Mouse (Mus musculus): ENCODE measurements around the gene Col13a1. TPM values are rescaled to one million over a fixed set of nuclear protein-coding genes. Genes with fewer than 3 reads are reported as not detected.

Col13a1 gene
- total RNA-seq, 2 experiments from 2014 or later = 4.8 to 7.2 TPM

GRCm38 (mm10) chr10:61831741-61832140 lies 147.2 kb downstream of the Col13a1 start:
- DNase-seq (ENCODE audit: low spot score in 2 of 2) = no peak

DNA sequence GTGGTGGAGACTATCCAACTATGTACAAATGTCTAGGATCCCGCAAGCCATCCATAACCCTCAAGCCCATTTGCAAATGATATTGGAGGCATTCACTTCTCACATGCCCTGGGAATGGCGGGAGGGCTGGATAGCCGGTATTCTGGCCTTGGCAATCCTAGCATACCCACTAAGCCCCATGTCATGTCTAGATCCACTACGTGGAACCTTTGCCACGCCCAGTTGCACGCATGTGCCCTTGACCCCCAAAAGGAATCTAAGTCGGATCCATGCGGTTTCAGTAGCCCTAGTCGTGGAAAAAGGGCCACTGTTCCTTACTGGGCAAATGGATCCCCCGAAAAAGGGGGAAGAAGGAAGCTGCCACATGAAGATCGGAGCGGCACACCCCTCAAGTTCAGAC lies 147.7 kb downstream of the Col13a1 start:
- DNase-seq (ENCODE audit: low spot score in 2 of 2) = no peak

- DNase-seq (ENCODE audit: low spot score in 2 of 2) = no peak
These were observed 148.1 kb downstream of the Col13a1 start for GRCm38 (mm10) chr10:61830817-61831216.

- DNase-seq (ENCODE audit: low spot score in 2 of 2) = no peak
These were observed 149.9 kb downstream of the Col13a1 start for GRCm38 (mm10) chr10:61829046-61829445.

DNA sequence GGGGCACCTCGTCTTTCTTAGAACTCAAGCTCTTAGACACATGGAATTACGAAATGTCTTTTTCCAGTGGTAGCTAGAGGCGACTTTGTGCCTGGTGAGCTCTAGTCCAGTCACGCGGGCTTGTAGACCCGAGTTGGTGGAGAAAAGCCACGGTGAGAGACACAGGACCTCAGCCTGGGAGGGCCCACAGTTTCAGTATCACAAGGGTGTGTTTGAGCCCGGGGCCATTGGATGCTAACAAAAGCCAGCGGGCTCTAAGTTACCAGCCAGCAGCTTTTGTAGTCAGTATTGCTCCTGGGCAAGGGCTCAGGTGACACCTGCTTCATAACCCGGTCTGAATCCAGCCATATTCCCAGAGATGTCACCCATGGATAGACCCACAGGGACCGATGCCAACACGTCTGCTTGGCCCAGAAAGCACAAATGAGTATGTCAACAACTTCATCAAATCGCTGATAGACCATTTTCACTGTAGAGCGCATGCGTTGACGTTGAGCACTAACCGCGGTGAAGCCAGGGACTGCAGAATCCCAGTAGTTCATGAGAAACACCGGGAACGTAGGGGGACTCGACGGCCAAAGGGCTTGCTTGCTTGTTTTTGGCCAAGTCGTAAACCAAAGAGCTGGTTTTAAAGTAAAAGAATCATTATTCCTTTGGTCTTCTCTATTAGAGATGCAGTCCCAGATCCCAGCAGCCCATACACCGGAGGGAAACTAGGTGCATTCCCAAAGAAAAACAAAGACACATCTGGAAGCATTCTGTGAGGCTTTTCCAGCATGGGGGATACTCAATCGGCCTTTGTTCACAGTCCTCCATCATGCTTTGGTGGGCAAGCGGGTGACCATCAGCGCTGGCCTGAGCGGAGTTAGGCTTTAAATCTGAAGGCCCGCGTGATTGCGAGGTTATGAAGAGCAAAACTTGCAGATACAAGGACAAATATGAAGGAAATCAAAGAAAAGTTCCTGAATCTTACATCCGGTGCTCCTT lies 150.7 kb downstream of the Col13a1 start:
- no peak for DNase-seq (ENCODE audit: low spot score in 2 of 2)

DNA sequence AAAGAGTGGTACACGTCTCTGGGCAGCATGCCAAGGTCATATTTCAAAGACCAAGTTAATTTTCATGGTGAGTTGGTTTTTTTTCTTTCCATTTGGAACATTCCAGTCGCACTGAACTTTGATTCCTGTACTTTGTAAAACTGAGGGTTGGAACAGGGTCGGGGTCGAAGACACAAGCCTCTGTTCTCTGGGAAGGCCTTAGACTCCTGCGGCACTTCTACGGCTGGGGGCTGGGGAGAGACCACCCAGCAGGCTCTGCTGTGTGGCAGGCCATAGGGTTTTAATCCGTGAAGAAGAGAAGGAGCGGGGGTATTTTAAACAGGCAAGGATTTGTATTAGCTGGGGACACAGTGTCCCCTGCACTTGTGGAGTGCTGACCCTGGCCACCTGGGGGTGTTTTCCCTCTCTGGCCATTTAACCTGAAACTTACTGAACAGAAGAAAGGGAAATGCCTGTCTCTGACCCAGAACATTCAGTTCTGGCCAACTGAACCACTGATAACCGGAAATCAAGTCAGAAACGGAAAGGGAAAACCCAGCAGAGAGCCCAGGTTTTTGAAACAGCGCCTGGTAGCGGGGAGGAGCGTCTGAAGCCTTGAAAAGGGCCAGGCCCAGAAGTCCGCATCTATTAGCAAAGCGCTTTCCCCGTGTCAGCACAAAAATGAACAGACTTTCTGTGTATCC lies 152.0 kb downstream of the Col13a1 start:
- no peak for DNase-seq (ENCODE audit: low spot score in 2 of 2)

GRCm38 (mm10) chr10:61825979-61826752 lies 152.7 kb downstream of the Col13a1 start:
- no peak for DNase-seq (ENCODE audit: low spot score in 2 of 2)

DNA sequence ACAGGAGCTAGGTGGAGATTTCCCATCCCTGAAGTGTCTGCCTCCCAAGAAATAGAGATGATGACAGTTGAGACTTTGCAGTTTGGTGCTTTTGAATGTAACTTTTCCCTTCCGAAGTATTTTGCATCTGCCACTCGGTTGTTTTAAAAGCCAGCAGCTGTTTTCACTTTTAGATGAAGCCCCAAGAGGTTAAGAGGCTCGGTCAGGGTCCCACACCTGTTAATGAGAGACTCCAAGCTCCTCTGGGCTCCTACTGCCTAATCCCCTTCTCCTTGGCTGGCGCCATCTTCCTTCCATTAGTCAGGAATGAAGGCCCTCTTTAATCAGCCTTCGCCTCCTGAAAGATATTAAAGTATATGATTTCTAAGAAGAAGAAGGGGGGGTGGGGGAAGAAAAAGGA lies 153.4 kb downstream of the Col13a1 start:
- DNase-seq (ENCODE audit: low spot score in 2 of 2) = no peak

DNA sequence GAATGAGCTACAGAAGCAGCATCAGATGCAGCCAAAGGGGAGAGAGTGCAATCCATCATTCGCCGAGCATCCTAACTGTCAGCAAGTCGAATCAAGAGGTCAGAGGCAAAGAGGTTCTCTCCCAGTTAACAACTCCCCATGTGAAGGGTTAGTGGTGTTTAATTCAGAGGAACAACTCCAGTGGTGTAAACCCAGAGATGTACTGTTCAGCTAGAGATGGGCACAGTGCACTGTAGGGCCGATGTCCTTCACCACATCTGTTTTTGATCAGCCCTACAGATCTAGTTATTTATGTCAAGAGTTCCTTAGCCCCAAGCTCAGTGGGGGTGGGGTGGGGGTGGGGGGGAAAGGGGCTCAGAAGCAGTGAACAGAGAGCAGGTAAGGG lies 155.2 kb downstream of the Col13a1 start:
- no peak for DNase-seq (ENCODE audit: low spot score in 2 of 2)

GRCm38 (mm10) chr10:61822968-61823730 lies 155.8 kb downstream of the Col13a1 start:
- no peak for DNase-seq (ENCODE audit: low spot score in 2 of 2)

- no peak for DNase-seq (ENCODE audit: low spot score in 2 of 2)
These were observed 158.9 kb downstream of the Col13a1 start for GRCm38 (mm10) chr10:61820050-61820449.

DNA sequence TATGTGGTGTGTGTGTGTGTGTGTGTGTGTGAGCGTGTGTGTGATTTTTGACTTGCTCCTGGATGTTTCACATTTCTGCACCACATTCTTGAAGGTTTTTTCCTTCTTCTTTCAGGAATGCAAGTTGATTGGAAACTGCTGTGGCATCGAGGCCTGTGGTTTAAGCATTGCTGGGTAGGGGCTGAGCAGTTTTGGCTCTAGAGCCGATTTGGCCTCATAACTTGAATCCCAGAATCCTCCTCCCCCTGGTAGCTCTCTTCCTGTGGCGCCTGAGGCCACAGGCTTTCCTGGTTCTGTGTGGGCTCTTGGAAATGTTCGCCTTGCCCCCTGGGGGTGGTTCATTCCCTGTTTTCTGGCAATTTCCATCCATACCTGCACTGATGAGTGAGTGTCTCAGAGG lies 166.9 kb downstream of the Col13a1 start:
- no peak for DNase-seq (ENCODE audit: low spot score in 2 of 2)

GRCm38 (mm10) chr10:61798133-61798576 lies 180.8 kb downstream of the Col13a1 start:
- DNase-seq (ENCODE audit: low spot score in 2 of 2) = no peak

DNA sequence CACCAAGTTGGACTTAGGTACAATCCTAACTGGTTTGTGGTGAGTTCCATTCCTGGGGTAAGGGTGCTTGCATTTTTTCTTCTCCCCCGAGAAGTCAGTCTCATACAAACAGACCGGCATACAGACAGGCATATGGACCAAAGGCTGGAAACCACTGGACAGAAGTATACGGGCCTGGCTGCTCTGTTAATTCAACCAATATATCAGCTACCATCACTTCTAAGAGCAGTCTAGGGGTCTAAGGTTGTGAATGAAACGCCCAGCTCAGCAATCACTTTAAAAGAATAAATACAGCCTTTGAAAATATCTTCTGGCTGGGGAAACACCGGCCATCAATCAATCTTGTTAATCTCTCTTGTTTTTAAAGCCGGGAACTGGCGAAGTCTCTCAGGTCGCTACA lies 183.4 kb downstream of the Col13a1 start:
- no peak for DNase-seq (ENCODE audit: low spot score in 2 of 2)

DNA sequence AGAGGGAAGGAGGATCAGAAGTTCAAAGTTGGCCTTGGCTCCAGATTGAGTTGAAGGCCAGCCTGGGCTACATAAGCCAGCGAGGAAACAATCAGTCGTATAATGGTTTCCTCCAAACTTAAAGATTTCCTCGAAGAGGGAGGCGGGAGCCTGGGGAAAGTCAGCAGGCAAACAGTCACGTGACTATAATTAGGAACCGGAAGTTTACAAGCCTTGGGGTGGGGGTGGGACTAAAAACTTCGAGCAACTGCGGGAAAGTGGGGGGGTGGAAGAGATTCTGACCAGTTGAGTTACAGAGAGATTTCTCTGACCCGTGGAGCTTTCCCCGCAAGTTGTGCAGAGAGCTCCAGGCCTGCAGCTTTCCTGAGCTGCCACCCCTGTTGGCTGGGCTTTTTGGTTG lies 183.9 kb downstream of the Col13a1 start:
- DNase-seq (ENCODE audit: low spot score in 2 of 2) = no peak

GRCm38 (mm10) chr10:61793015-61793414 lies 185.9 kb downstream of the Col13a1 start:
- no peak for DNase-seq (ENCODE audit: low spot score in 2 of 2)

DNA sequence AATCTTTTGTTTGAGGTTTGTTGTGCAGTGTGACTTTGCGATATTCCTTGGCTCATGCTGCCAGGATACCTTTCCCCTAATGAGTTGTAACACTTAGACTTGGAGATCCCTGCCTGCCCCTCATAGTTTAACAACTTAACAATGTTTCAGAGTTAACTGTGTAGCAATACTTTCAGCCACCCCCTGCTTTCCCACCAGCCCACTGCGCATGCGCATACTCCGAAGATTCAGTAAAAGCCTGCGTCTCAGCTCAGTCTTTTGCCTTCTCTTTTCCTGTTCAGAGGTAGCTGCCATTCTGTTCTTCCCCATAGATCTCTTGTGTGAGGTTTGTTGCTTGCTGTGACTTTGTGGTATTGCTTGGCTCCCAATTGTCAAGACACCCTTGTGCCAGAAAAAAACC lies 190.4 kb downstream of the Col13a1 start:
- no peak for DNase-seq (ENCODE audit: low spot score in 2 of 2)
